Mouse (Mus musculus) intestine, embryonic 16.5 days (tissue): ENCODE results near the gene Ephb4. TPM values are rescaled to one million over a fixed set of nuclear protein-coding genes. Genes with fewer than 3 reads are reported as not detected.

Experiments
- polyA plus RNA-seq: library from polyadenylated mRNA; unstranded; fragments of >200 nt; fragmentation: Nextera tagmentation; extraction: Ambion mirVana; gene quantifications from 2 replicates; pipeline ENCODE4 v1.2.1, GENCODE M21; 2015

The Ephb4 gene
- polyA plus RNA-seq, 1 experiment from 2014 or later, result 29.9 TPM

Other genes with a start within 250 kb of the Ephb4 start
- gene Trim56, start 233.9 kb upstream of the Ephb4 start, polyA plus RNA-seq, result 5.5 and 6.5 TPM in 2 replicates
- 5.6 and 6.1 TPM in 2 replicates for gene Muc3, start 200.8 kb upstream of the Ephb4 start, polyA plus RNA-seq
- 25.3 and 31.7 TPM in 2 replicates for gene Muc3a, start 137.7 kb upstream of the Ephb4 start, polyA plus RNA-seq
- 9.0 and 9.3 TPM in 2 replicates for gene Ache, start 62.6 kb upstream of the Ephb4 start, polyA plus RNA-seq
- gene Ufsp1, start 55.5 kb upstream of the Ephb4 start, polyA plus RNA-seq, result 9.5 and 10.7 TPM in 2 replicates
- 106 and 113 TPM in 2 replicates for gene Srrt, start 42.4 kb upstream of the Ephb4 start, polyA plus RNA-seq
- 61.2 and 68.0 TPM in 2 replicates for gene Trip6, start 35.7 kb upstream of the Ephb4 start, polyA plus RNA-seq
- 14.7 and 15.7 TPM in 2 replicates for gene Slc12a9, start 16.5 kb upstream of the Ephb4 start, polyA plus RNA-seq
- 0.89 and 0.92 TPM in 2 replicates for gene Zan, start 127.0 kb downstream of the Ephb4 start, polyA plus RNA-seq
- gene Pop7, start 152.4 kb downstream of the Ephb4 start, polyA plus RNA-seq, result 58.6 and 62.1 TPM in 2 replicates
- gene Gigyf1, start 168.4 kb downstream of the Ephb4 start, polyA plus RNA-seq, result 7.4 and 7.8 TPM in 2 replicates
- 0.20 and 0.40 TPM in 2 replicates for gene Epo, start 183.1 kb downstream of the Ephb4 start, polyA plus RNA-seq
- gene Gnb2, start 183.4 kb downstream of the Ephb4 start, polyA plus RNA-seq, result 354 and 363 TPM in 2 replicates
- 4.4 TPM in 2 replicates for gene Actl6b, start 203.4 kb downstream of the Ephb4 start, polyA plus RNA-seq
- gene Tfr2, start 219.7 kb downstream of the Ephb4 start, polyA plus RNA-seq, result 1.1 and 1.3 TPM in 2 replicates